Mouse (Mus musculus) kidney, adult 11 months (tissue): ENCODE results near the gene Dnmt3a.
A peak's percentile ranks its signal among the peaks of the same experiment; 100 is the strongest.

Source experiments
- DNase-seq: peaks from one replicate; pipeline ENCODE4 v3.0.0; 2022

Gene Dnmt3a

DNA sequence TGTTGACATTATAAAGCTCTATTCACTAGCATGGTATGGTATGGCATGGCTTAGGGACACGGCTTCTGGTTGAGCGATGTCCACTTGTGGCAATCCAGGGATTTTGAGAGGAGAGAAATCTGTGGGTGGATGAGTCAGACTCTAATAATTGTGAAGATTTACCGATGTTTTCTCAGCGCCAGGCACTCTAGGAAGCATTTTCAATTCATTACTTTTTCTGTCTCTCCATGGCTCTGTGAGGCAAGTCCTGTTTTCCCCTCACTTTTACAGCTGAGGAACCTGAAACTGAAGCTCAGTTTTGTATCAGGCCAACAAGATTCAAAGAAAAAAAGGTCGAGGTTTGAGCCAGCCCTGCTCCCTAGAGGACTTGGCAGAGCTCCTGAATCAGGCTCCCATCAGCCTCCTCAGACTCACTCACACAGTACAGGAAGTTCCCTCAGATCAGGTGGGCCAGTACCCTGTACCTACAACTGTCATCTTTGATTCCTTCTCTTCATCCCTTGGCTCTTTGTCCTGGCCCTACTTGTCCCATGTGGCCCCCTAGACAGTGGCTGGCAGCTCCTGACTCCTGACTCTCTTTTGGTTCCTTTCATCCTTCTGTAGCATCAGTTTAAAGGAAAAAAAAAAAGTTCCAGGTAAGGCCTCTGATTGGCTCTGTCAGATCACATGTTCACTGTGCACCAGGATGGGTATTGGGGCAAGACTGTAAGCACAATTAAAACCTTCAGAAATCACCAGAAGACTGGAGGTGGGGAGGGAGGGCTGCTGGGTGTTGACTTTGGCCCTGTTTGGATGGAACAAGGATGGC is 19.3 kb downstream of the Dnmt3a start:
- no peak for DNase-seq

DNA sequence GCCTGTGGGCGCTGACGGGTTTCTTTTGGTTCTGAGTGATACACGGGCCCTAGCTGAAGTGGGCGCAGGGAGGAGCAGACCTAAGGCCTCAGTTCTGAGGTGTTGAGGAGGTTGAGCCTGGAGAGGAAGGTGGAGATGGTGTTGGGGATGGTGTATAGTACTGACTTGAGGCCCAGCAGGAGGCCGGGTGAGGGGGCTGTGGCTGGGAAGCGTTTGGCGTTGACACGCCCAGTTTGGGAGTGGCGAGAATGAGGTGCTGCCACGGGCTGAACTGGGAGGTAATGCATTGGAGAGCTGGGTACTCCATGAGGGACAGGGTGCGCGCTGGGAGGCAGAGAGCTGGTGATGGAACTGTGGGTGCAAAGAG is 19.9 kb downstream of the Dnmt3a start:
- no peak for DNase-seq

DNA sequence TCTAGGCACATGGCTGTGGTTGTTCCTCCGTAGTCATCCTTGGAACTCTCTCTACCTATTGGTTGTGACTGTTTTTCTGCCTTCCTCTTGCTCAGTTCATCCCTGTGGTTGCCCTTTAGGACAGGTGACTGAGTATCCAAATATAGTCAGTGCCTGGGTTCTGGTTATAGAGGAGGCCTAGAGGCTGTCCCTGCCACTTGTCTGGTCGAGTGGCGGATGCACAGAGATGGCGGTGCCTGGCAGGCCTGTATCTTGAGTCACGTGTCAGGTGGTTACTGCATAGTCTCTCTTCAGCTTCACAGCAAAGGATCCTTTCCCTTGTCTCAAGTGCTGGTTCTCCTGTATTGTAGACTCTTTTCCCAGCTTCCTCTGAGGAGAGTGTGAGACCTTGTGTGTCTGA is 22.0 kb downstream of the Dnmt3a start:
- DNase-seq: no peak

DNA sequence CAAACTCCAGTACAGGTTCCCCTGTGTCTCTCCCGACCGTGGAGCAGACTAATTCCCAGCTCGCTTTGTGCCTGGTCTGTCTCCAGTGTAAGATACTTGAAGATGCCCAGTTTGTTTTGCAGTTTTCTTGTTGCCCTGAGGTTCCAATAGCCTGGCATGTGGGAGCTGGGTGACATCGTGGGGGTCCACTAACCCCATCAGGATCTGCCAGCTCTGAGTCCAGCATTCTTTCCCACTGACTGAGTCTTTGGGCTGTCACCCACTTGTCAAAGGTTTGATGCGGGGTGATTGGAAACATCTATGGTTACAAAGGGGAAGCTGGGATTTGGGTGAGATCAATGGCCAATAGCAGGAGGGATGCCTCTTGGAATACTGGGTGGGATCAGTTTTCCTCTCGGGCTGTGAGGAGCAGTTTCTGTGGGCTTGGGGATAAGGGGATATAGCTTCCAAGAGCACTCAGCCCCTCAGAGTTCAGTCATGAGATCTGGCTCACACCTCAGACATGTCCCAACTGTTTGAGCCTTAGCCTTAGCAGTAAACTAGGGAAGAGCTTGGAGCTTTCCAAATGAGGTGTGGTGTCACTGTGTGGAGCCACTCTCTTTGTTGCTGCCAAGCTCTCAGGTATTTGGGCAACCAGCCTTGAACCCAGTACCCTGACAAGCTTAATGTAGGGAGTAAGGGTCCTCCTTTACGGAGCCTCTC is 27.4 kb downstream of the Dnmt3a start:
- DNase-seq: no peak

DNA sequence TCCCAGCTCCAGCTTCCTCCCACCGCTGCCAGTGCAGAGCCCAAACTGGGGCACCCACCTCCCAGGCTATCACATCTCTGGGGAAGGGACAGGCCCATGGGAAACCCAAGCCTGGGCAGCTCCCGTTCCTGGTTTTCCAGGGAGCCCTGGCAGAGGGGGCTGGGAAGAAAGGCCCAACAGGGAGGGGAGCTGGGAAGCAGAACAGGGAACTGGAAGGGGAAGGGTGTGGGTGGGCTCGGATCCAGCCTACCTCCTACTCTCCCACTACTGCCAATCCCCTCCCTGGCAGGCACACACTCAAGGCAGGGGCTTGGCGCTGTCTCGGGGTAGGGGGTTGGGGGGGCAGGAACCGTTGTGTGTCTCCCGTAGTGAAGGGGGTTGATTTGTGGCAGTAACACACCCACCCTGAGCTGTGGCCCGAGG is 28.1 kb downstream of the Dnmt3a start:
- DNase-seq: peak; percentile 65

DNA sequence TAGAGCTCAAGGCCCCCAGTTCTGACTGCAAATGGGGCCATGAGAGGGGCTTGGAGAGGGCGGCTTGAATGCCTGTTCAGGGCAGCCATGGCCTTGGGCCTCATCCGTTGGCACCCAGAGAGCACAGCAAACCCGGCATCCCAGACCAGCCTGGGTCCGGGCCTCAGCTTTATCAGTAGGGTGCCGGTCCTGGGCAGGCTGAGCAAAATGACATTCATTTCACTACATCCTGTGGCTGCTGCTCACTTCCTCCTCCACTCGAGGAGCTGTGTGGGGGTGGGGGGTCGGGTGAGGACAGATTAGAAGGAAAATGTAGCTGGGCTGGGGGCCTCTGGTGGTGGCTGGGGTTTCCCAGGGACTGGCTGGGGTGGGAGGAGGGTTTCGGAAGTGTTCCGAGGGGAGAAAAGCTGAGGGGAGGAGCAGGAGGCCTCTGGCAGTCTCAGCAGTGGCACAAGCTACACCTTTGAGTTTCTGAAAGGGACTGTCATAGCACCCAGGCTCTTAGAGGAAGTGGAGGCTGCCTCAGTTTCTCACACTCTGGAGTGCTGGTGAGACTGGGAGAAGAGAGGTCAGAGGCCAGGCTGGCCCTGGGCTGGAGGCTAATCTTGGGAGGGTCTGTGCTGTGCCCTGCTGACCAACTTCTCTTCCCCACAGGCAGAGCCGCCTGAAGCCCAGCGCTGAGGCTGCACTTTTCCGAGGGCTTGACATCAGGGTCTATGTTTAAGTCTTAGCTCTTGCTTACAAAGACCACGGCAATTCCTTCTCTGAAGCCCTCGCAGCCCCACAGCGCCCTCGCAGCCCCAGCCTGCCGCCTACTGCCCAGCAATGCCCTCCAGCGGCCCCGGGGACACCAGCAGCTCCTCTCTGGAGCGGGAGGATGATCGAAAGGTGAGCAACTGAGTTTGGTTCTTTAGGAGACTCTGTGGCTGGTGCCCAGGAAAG is 28.8 kb downstream of the Dnmt3a start:
- DNase-seq: no peak

DNA sequence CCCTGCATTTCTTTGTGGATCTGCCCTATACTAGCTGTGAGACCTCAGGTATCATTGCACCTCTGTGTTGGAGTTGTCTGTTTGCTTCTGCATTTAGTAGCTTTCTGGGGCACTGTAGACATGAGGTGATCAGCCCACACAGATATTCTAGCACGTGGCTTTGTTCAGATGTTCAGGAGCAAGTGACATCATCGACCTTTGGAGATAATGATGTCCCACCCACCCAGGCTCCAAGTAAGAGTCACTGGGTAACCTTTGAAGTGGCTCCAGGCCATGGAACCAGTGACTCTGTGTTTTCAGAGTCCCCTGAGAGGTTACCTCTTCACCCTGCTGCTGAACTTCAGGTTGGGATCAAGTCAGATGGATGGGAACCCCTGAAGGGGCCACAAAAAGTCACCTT is 29.8 kb downstream of the Dnmt3a start:
- no peak for DNase-seq

DNA sequence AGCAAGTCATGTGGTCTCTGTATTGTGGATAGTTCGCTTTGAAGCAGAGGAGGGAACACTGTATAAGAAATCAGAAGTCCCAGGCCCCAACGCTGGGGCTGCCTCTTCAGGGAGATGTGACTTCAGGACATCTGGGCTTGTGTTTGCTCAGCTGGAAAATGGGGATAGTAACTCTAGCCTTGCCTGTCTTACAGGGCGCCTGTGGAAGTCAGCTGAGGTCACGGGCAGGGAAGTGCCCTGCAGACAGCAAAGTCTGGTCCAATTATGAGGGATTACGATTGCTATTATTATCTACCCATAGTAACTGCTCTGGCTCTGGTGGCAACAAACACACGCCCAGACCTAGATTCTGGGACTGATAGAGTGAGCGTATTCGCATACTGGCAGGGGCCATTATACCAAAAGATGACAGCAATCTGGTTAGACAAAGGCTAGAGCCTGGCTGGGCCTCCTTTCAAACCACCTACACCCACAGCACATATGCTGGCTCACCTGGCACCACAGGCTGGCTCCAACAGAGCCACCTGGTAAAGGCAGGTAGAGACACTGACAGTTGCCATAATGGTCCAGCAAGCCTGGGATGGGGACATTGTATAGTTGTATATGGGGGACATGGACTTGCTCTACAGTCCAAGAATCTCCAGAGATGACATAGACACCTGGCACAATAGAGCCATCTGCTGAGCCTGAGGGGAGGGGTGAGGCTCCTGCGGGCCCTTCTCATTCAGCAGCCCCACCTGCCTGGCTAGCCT is 31.4 kb downstream of the Dnmt3a start:
- DNase-seq: no peak

DNA sequence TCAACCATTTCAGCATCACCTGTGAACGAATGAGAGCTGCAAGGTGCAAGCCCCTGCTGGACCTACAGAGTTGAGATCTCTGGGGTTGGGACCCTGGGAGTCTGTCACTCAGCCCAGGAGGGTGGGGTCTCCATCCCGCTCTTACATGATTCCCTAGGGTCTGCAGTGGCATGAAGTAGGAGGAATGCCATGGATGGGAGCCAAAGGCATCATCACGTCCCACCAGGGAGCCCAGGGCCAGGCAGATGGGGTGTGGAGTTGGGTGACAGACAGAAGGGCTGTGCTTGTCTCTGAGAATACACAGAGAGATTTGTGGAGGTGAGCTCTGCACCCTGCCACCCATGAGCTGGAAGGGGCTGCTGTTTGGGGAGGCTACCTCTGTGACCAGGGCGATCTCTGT is 32.2 kb downstream of the Dnmt3a start:
- no peak for DNase-seq

DNA sequence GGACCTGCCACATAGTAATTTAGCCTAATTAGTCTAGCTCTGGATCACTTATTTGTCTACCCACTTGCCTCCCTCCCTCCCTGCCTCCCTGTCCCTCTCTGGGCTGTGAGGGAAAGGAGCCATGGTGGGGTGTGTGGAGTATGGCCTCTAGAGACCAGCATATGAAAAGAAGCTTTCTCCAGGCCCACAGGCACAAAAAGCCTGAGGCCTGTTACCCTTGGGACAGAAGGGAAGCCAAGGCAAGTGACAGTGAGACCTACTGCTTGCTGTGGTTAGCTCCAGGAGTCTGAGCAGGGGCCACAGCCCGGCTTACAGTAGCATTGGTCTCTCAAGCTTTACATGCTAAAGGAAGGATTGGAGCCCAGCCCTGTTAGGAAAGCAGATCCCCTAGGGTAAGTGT is 33.9 kb downstream of the Dnmt3a start:
- no peak for DNase-seq

DNA sequence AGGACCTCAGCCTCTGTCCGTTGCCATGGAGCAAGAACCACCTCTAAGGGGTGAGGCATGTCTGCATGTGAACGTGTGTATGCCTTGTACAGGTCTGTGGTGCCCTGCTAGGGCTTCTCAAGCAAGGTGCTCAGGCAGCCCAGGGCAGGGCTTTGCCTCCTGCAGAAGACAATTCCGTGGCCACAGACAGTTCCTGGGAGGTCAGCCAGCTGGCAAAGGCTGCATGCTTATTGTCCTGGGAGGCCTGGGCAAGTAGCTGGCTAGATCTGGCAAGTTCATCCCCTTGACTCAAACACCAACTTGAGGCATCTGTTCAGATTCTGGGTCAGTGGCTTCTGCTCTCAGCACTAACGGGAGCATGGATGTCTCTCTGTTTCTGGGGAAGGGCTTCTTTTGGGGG is 35.3 kb downstream of the Dnmt3a start:
- DNase-seq: peak; percentile 88

DNA sequence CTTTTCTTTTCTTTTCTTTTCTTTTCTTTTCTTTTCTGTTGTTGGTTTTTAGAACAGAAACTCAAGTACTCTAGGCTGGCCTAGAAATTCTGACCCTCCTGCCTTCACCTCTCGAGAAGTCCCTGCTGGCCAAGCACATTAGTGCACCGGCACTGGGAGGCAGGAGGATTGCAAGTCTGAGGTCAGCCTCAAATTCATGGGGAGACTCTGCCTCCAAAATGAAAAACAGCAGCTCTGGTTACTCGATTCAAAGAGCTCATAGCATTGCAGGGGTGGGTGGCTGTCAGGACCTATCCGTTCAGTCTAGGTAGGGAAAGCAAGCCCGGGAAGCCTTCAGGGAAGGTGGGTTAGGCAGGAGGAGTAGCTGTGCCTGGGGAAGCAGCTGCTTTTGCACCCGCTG is 37.0 kb downstream of the Dnmt3a start:
- DNase-seq: no peak

DNA sequence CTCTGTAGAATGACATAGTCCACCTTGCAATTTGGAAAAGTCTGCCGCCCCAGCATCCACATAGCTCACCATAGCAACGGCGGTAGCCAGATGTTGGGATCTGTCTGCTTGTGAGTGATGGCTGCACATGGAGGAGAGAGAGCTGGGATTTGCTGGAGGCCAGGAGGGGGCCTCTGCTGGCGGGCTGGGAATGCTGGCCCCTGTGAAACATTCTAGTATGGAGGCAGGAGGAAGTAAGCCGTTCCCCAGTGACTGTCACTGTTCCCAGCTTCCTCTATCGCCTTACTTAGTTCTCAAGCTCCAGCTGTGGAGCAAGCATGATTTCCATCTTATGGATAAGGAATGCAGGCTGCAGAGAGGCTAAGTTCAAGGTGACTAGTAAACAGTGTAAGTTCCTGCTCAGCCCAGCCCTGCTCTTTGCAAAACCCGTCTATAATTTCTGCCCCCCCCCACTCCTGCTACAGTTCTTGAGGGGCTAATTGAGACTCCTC is 37.6 kb downstream of the Dnmt3a start:
- no peak for DNase-seq

DNA sequence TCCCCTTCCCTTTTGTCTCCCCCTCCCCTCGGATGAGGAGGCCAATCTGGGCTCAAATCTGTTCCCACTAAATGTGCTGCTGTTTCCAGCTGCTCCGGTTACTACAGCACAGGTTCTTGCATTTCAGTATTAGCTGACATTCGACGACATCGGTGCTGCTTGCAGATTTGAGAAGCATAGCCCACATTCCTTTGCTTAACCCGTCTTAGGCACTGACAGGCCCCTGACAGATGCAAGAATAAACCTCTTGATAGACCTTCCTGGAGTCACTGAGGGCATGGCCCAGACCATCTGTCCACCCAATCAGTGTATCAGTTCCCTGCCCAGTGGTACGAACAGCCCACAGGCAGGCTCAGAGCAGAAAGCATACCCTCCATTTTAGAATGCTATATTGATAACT is 38.1 kb downstream of the Dnmt3a start:
- no peak for DNase-seq

DNA sequence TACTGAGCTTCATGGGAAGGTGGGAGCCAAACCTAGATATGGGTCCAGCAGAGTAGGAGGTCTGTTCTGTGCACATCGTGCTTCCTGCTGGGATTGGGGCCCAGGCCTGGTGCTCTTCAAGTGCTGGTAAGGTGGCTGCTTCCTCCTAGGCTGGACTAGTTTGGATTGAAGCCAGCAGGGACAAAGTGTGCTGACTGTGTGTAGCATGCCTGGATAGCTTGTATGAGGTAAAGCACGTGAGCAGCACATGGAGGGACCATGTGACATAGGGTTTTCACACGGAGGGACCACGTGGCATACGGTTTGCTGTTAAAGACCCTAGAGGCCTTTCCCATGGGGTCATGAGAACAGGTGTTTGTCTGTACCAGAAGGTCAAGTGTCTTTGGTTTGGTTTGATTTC is 38.5 kb downstream of the Dnmt3a start:
- peak; percentile 66 for DNase-seq

DNA sequence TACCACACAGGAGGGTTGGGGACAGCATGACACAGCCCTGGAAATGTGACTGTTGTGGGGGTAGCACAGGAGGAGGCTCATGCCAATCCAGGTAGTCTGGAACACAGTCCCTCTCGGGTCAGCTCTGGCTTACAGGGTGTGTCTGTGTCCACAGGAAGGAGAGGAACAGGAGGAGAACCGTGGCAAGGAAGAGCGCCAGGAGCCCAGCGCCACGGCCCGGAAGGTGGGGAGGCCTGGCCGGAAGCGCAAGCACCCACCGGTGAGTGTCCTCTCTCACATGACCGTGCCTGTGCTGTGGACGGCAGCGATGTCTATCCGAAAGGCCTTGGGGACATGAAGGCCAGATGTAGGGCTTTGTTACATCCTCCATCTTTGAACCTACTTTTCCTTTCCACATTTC is 43.7 kb downstream of the Dnmt3a start:
- DNase-seq: no peak

DNA sequence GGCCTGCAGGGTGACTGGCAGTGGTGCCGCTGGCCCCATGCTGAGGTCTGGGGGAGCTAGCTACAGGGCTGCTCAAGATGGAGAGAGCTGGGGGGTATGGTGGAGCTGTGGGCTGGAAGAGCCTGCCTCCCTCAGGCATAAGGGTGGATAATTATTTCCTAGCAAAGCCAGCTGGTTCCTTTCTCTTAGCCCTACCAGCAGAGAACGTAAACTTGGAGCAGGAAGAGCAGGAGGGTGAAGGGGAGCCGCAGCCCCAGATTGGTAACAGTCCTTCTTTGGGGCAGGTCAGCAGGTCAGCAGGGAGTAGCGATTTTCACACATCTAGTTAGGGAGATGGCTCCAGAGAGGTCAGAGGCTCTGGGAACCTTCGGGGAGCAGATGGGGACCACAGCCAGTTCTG is 44.4 kb downstream of the Dnmt3a start:
- no peak for DNase-seq

DNA sequence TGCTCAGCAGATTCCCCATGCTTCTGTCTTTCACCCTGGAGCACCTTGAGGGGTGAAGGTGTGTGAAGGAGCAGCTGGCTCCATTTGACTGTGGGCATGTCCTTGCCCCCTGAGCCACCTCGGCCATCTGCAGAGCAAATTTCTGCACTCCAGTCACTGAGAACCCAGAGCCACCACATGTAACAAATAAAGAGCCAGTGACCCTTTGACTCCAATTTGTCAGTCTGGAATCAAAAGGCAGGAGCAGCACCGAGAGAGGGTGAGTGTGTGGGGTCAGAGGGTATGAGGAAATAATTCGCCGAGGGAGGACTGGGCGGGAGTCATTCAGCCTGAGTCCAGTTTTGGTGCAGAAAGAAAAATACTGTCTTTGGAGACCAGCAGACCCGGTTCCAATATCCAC is 44.9 kb downstream of the Dnmt3a start:
- DNase-seq: no peak

DNA sequence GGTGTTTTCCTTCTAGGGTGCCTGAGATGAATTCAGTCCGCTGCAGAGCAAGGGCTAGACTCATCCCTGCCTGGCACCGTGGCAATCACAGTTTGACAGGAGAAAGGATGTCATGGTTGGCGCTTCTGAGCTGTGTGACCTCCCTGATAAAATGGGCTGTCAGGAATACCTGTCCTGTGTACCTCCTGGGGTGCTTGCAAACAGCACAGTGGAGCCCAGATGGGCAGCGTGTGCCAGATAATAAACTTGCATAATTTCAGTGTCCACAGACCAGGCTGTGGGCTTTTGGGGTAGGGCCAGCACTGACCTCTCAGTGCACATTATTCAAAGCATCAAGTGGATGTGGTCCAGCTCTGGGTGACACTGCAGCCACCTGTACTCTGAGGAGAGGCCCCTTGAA is 45.4 kb downstream of the Dnmt3a start:
- DNase-seq: no peak

DNA sequence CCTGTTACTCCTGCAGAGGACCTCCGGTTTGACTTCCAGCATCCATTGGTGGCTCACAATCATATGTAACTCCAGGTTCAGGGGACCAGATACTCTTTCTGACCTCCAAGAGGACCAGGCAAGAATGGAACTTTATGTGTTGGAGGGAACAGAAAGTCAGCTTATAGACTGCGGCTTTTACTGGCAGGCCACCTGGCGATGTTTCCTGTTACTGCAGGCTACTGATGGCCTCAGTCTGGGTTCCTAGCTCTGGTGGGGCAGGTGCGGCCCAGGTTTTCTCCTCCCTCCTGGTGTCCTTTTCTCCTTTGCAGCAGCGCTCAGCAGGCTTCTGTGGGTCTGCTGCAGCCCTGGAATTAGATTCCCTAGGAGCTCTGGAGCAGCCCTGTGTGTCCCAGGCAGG is 46.7 kb downstream of the Dnmt3a start:
- DNase-seq: no peak

DNA sequence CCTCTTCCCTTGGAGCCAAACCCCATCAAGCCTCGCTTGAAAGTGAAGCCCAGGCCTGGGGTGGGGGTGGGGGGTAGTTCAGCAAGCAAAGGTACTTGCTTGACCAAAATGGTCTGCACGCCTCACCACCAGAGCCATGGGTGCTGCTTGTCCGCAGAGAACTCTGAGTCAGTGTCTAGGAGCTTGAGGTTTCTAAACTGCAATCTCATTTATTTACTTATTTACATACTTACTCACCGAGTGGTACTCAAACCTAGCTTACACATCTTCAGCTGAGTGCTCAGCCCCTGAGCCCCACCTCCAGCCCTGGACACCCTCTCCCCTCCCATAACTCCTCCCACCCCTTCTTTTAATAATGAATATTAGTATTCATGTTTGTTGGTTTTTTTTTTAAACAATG is 48.6 kb downstream of the Dnmt3a start:
- DNase-seq: no peak

DNA sequence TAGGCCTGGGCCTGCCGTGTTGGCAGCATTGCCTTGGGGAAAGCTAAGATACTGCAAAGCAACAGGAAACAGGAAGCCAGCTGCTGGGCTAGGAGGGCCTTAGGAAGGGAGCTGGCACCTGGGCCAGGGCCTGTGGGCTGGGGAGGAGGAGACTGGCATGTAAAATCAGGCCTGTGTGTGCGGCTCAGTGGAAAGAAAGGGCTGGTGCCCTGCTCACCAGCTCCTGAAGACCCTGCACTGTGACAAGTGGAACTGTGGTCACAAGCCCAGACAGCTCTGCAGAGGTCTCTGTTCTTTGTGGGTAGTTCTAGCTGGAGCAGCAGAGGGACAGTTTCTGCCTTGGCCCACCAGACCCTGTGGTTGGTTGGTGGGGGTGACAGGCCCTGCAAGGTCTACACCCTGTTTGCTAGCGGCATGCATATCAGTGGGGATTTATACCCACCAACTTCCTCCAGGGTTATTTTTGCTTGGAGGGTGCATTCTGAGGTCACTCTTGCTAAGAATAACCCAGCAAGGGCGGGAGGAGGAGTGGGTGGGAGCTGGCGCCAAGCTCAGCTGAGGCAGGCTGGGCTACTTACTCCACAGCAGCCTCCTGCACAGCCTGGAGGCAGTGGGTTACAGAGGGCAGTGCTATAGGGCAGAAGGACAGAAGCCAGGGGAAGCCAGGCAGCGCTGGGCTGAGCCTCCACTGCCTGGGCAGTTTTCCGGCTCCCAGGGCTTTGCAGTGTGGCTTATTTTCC is 50.1 kb downstream of the Dnmt3a start:
- DNase-seq: peak; percentile 87
